Mouse (Mus musculus): ENCODE data around the gene Hrct1.

DNA sequence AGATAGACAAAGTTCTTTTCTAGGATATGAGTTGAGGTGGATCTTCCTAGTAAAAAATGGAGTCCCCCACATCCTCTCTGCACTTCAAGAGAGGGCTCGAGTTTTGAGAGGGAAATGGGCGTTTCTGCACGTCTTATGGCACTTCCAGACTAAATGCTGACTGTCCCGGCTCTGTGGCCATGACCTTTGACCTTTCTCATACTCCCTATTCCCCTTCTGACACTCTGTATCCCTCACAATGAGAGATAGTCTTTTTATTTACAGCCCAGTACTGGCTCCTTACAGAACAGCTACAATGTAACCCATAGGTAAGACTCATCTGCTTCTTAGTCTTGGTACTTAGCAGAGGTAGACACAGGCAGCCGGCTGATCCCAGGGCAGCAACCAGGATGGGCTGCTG lies 14.5 kb downstream of the Hrct1 start:
- TF ChIP-seq TAL1 (conservative IDR thresholded peaks at IDR 0.05; ENCODE audit: low read depth, low read length) (no peak), GATA1 (IDR thresholded peaks at IDR 0.05; ENCODE audit: borderline replicate concordance, low read length) (no peak), CTCF (IDR thresholded peaks at IDR 0.05; ENCODE audit: low read depth, low read length) (no peak)
